Mouse (Mus musculus) thymus, postnatal 36 days (tissue): ENCODE measurements at regions not wholly inside any gene's neighbourhood (a gene's known extent, or its start where the extent isn't known, plus 50 kb on each side); places are given as distances from the start of the nearest gene placed in this dataset.

Experiments used
- DNase-seq, 2 experiments: peaks; one replicate each; pipeline ENCODE4 v3.0.0; 2022; ENCODE audit warnings: mixed read lengths in 2 of 2

- DNase-seq = no peak
These were observed 82.2 kb upstream of the Eif4g2 start for GRCm38 (mm10) chr7:111164994-111165393.

GRCm38 (mm10) chr7:111164276-111164675 lies 81.4 kb upstream of the Eif4g2 start:
- DNase-seq = no peak

- no peak for DNase-seq
These were observed 81.0 kb upstream of the Eif4g2 start for GRCm38 (mm10) chr7:111163861-111164260.

GRCm38 (mm10) chr7:111163321-111163720 lies 80.5 kb upstream of the Eif4g2 start:
- DNase-seq = no peak

- no peak for DNase-seq
These were observed 76.0 kb upstream of the Eif4g2 start for GRCm38 (mm10) chr7:111158791-111159286.

- no peak for DNase-seq
These were observed 75.0 kb upstream of the Eif4g2 start for GRCm38 (mm10) chr7:111157754-111158325.

- no peak for DNase-seq
These were observed 74.5 kb upstream of the Eif4g2 start for GRCm38 (mm10) chr7:111157287-111157686.

GRCm38 (mm10) chr7:111156472-111157231 lies 73.8 kb upstream of the Eif4g2 start:
- no peak for DNase-seq

- no peak for DNase-seq
These were observed 73.2 kb upstream of the Eif4g2 start for GRCm38 (mm10) chr7:111155995-111156394.

GRCm38 (mm10) chr7:111154217-111154616 lies 71.4 kb upstream of the Eif4g2 start:
- DNase-seq = no peak

- DNase-seq = no peak
These were observed 67.7 kb upstream of the Eif4g2 start for GRCm38 (mm10) chr7:111150540-111150939.

- DNase-seq = no peak
These were observed 67.3 kb upstream of the Eif4g2 start for GRCm38 (mm10) chr7:111150115-111150514.

GRCm38 (mm10) chr7:111147593-111147992 lies 64.8 kb upstream of the Eif4g2 start:
- no peak for DNase-seq

- DNase-seq = no peak
These were observed 63.8 kb upstream of the Eif4g2 start for GRCm38 (mm10) chr7:111146670-111147069.

GRCm38 (mm10) chr7:111144216-111144615 lies 61.4 kb upstream of the Eif4g2 start:
- DNase-seq = no peak

- DNase-seq = no peak
These were observed 58.6 kb upstream of the Eif4g2 start for GRCm38 (mm10) chr7:111141285-111141965.

- no peak for DNase-seq
These were observed 55.2 kb upstream of the Eif4g2 start for GRCm38 (mm10) chr7:111138038-111138437.

GRCm38 (mm10) chr7:111136066-111136639 lies 53.3 kb upstream of the Eif4g2 start:
- no peak for DNase-seq

- DNase-seq = no peak
These were observed 51.7 kb upstream of the Eif4g2 start for GRCm38 (mm10) chr7:111134496-111134895.
